Mouse (Mus musculus) CH12.LX (cell line): ENCODE results near the gene Copg2. TPM values are rescaled to one million over a fixed set of nuclear protein-coding genes. Genes with fewer than 3 reads are reported as not detected.

Source experiments
- DNase-seq: peaks from one replicate; pipeline ENCODE4 v3.0.0-alpha.2; 2013; ENCODE audit errors: extremely low read depth
- H3K27ac ChIP-seq: 2 replicates; pipeline ENCODE4 v1.5.1; 2012; ENCODE audit warnings: low read depth, mild to moderate bottlenecking, control low read depth, moderate library complexity; ENCODE audit not compliant: insufficient read depth
- H3K27me3 ChIP-seq: replicated peaks from 2 replicates; pipeline ENCODE3; 2012; ENCODE audit warnings: inconsistent platforms
- H3K36me3 ChIP-seq, 2 experiments: replicated peaks in 1 of 2; 2 replicates each; pipeline versions ENCODE3 to v1.6.1; 2012; ENCODE audit warnings: inconsistent platforms in 1 of 2, low read length in 1 of 2, mild to moderate bottlenecking in 1 of 2, mixed read lengths in 1 of 2, moderate library complexity in 1 of 2; ENCODE audit not compliant: control insufficient read depth in 1 of 2, insufficient read depth in 1 of 2
- H3K4me1 ChIP-seq, 2 experiments: 2 replicates each; pipeline ENCODE4 v1.6.1; 2012; ENCODE audit warnings: inconsistent platforms in 1 of 2, moderate library complexity in 1 of 2; ENCODE audit not compliant: insufficient read depth in 2 of 2, control insufficient read depth in 1 of 2
- H3K4me2 ChIP-seq: 2 replicates; pipeline ENCODE4 v1.6.1; 2012; ENCODE audit warnings: low read depth, mild to moderate bottlenecking, control low read depth; ENCODE audit not compliant: poor library complexity, insufficient read depth, severe bottlenecking
- H3K4me3 ChIP-seq, 3 experiments: fragments of 150-350 bp in 1 of 3; sonication (generic) in 1 of 3; replicated peaks in 1 of 3; 2 replicates each; pipeline versions ENCODE3 to v1.5.1; 2011 to 2012; ENCODE audit warnings: low read depth in 2 of 3, low read length in 2 of 3, mild to moderate bottlenecking in 2 of 3, moderate library complexity in 2 of 3, control low read depth in 1 of 3, improper control_type of control experiment in 1 of 3, inconsistent platforms in 1 of 3, mixed read lengths in 1 of 3; ENCODE audit not compliant: poor library complexity in 1 of 3
- H3K79me2 ChIP-seq: replicated peaks from 2 replicates; pipeline ENCODE4 v1.6.1; 2012; ENCODE audit warnings: mild to moderate bottlenecking, moderate library complexity; ENCODE audit not compliant: control insufficient read depth, poor library complexity, insufficient read depth, severe bottlenecking; ENCODE audit errors: extremely low read depth
- H3K9ac ChIP-seq: 2 replicates; pipeline ENCODE4 v1.6.1; 2012; ENCODE audit warnings: low read depth, mild to moderate bottlenecking, control low read depth, moderate library complexity; ENCODE audit not compliant: insufficient read depth
- H3K9me3 ChIP-seq: replicated peaks from 2 replicates; pipeline ENCODE3; 2012; ENCODE audit warnings: low read length, inconsistent platforms, mixed read lengths
- CHD2 ChIP-seq: IDR thresholded peaks from 2 replicates; pipeline ENCODE4 v1.6.1; 2011; ENCODE audit warnings: low read length, improper control_type of control experiment
- E2F4 ChIP-seq: IDR thresholded peaks from 2 replicates; pipeline ENCODE4 v1.6.1; 2011; ENCODE audit warnings: low read depth, low read length, improper control_type of control experiment; ENCODE audit not compliant: insufficient replicate concordance
- ETS1 ChIP-seq: conservative IDR thresholded peaks from 2 replicates; pipeline ENCODE4 v1.6.1; 2012; ENCODE audit warnings: low read depth, mild to moderate bottlenecking, inconsistent platforms, low read length, improper control_type of control experiment, moderate library complexity
- GABPA ChIP-seq: IDR thresholded peaks from 2 replicates; pipeline ENCODE4 v1.6.1; 2012; ENCODE audit warnings: low read depth, low read length, improper control_type of control experiment, inconsistent platforms; ENCODE audit not compliant: insufficient replicate concordance
- JUN ChIP-seq: IDR thresholded peaks from 2 replicates; pipeline ENCODE4 v1.6.1; 2011; ENCODE audit warnings: low read depth, mild to moderate bottlenecking, low read length, improper control_type of control experiment, moderate library complexity; ENCODE audit not compliant: insufficient read depth
- MAZ ChIP-seq: IDR thresholded peaks from 2 replicates; pipeline ENCODE4 v1.6.1; 2012; ENCODE audit warnings: low read depth, mild to moderate bottlenecking, inconsistent platforms, low read length, improper control_type of control experiment, moderate library complexity
- MYC ChIP-seq: IDR thresholded peaks from 2 replicates; pipeline ENCODE4 v1.6.1; 2011; ENCODE audit warnings: low read depth, mild to moderate bottlenecking, improper control_type of control experiment, low read length
- NELFE ChIP-seq: IDR thresholded peaks from 2 replicates; pipeline ENCODE4 v1.6.1; 2011; ENCODE audit warnings: low read depth, low read length, improper control_type of control experiment
- PAX5 ChIP-seq: IDR thresholded peaks from 2 replicates; pipeline ENCODE4 v1.6.1; 2012; ENCODE audit warnings: low read length, inconsistent platforms, mixed read lengths
- POLR2A ChIP-seq: IDR thresholded peaks from 2 replicates; pipeline ENCODE4 v1.6.1; 2011; ENCODE audit warnings: low read depth, mild to moderate bottlenecking, improper control_type of control experiment, low read length
- POLR2AphosphoS2 ChIP-seq: IDR thresholded peaks from 2 replicates; pipeline ENCODE4 v1.6.1; 2011; ENCODE audit warnings: low read depth, low read length, improper control_type of control experiment
- SIN3A ChIP-seq: IDR thresholded peaks from 2 replicates; pipeline ENCODE4 v1.6.1; 2012; ENCODE audit warnings: low read length, improper control_type of control experiment, inconsistent platforms
- SMC3 ChIP-seq: IDR thresholded peaks from 2 replicates; pipeline ENCODE4 v1.6.1; 2011; ENCODE audit warnings: low read depth, low read length, improper control_type of control experiment
- TBP ChIP-seq: conservative IDR thresholded peaks from 2 replicates; pipeline ENCODE4 v1.6.1; 2011; ENCODE audit warnings: low read depth, low read length, improper control_type of control experiment
- USF1 ChIP-seq: IDR thresholded peaks from 2 replicates; pipeline ENCODE4 v1.6.1; 2014; ENCODE audit warnings: low read depth, mild to moderate bottlenecking, inconsistent platforms, low read length, improper control_type of control experiment
- ZC3H11A ChIP-seq: IDR thresholded peaks from 2 replicates; pipeline ENCODE4 v1.6.1; 2012; ENCODE audit warnings: low read depth, mild to moderate bottlenecking, inconsistent platforms, low read length, improper control_type of control experiment
- ZKSCAN1 ChIP-seq: IDR thresholded peaks from 2 replicates; pipeline ENCODE4 v1.6.1; 2012; ENCODE audit warnings: low read depth, inconsistent platforms, low read length, improper control_type of control experiment, borderline replicate concordance
- dilution Hi-C: fragments of 300-500 bp; cut with MboI; formaldehyde crosslinking; loops from 2 replicates; pipeline ENCODE4 v1.14.3; 2020; ENCODE audit warnings: low sequenced_read_pairs; ENCODE audit not compliant: extremely low pct_unique_long_range_greater_than_20kb, extremely low pct_ligation_motif_present
- in situ Hi-C: fragments of 300-500 bp; cut with MboI; formaldehyde crosslinking; loops from 3 replicates; pipeline ENCODE4 v1.14.3; 2019; ENCODE audit warnings: low sequenced_read_pairs, low pct_ligation_motif_present, low pct_unique_long_range_greater_than_20kb, mixed read lengths
- polyA plus RNA-seq: library from polyadenylated mRNA; unstranded; fragments of >175 nt; gene quantifications from 2 replicates; pipeline ENCODE4 v1.2.1, GENCODE M21; 2012; ENCODE audit warnings: low read depth; ENCODE audit not compliant: insufficient read length
- total RNA-seq, 2 experiments: library from RNA; depleted of rRNA; stranded (reverse); fragments of 300-350 nt in 1 of 2; fragments of >200 nt in 1 of 2; gene quantifications; 2 replicates each; pipeline ENCODE4 v1.2.3; 2012 to 2014

The Copg2 gene
- total and polyA plus RNA-seq, 3 experiments, result 23.3 to 43.7 (median 28.9) TPM

- no peaks in the 10 kb centered on the region; a peak in 1 of 4 replicates for H3K4me1 ChIP-seq
- H3K9me3 ChIP-seq, result no peaks in the 10 kb centered on the region
- in situ Hi-C loops (no loop called here), dilution Hi-C loops (no loop called here)
- no peak overlapping the region for H3K4me2 ChIP-seq
- H3K27me3 ChIP-seq, result no peaks in the 10 kb centered on the region
- DNase-seq, result no peak
- H3K36me3 ChIP-seq, result peaks cover 6 to 47% of the 10 kb centered on the region in 2 experiments
- H3K9ac ChIP-seq, result no peak overlapping the region
- TF ChIP-seq SMC3 (no peak), USF1 (no peak), E2F4 (no peak), JUN (no peak), MYC (no peak), PAX5 (no peak), SIN3A (no peak), CHD2 (no peak)
- H3K27ac ChIP-seq, result no peak overlapping the region
- H3K4me3 ChIP-seq, result no peak overlapping the region
- H3K79me2 ChIP-seq, result no peaks in the 10 kb centered on the region
Observed at GRCm38 (mm10) chr6:30748358-30748910, 148.2 kb downstream of the Copg2 start.

DNA sequence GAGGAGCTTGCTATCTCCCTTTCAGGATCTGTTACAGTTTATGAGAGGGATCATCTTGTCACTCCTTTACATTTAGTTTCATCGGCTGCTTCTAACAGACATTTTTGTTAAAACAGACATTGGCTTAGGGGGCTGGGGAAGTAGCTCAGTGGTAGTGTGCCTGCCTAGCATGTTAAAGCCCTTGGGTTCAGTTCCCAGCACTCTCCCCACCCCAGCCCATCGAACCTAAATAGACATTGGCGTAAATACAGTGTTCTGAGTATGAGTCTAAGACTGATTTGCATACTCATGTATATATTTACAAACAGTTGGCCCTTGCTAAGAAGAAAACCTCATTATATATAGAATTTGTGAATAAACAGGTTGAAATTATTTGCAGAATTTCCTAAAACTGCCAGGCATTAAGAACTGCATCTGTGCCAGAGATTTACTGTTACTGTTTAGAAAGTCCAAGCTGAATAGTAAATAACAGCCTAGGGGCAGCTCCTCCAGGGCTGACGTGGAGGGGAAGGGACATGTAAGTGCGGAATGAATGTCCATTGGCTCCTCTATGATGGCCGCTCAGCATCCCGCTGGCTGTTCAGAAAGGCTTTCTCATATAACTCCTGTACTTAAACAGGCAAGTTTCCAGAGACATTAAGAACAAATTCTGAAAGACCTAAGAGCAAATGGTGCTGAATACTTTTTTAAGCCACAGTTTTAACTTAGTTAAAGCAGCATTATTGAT lies 148.8 kb downstream of the Copg2 start:
- peaks cover 6 to 47% of the 10 kb centered on the region in 2 experiments for H3K36me3 ChIP-seq
- dilution Hi-C loops, result no loop called here

More for the DNA sequence above, 148.8 kb downstream of the Copg2 start:
- Histone ChIP-seq H3K4me3 (no peak overlapping the region), H3K9me3 (no peaks in the 10 kb centered on the region), H3K4me2 (no peak overlapping the region), H3K9ac (no peak overlapping the region), H3K27me3 (no peaks in the 10 kb centered on the region), H3K27ac (no peak overlapping the region), H3K79me2 (no peaks in the 10 kb centered on the region), H3K4me1 (no peaks in the 10 kb centered on the region; a peak in 1 of 4 replicates)
- in situ Hi-C loops, result no loop called here
- DNase-seq, result no peak
- TF ChIP-seq MYC (no peak), POLR2AphosphoS2 (no peak), POLR2A (no peak), NELFE (no peak), CHD2 (no peak), ZC3H11A (no peak), PAX5 (no peak), E2F4 (no peak), GABPA (no peak), SIN3A (no peak), ETS1 (no peak), MAZ (no peak), ZKSCAN1 (no peak), TBP (no peak)
